Mouse (Mus musculus): ENCODE measurements around the gene Vmn2r111. TPM values are rescaled to one million over a fixed set of nuclear protein-coding genes. Genes with fewer than 3 reads are reported as not detected.
"Not testable (repeated sequence)": the region's sequence is repeated elsewhere in the genome, so short reads cannot be mapped to it uniquely, and the experiment has no call there.

Gene Vmn2r111
- polyA plus RNA-seq (2012; rRNA removed) (not detected in 2 replicates), polyA plus RNA-seq (2014; fragmentation: Nextera tagmentation; extraction: Ambion mirVana) (not detected in 2 replicates)

DNA sequence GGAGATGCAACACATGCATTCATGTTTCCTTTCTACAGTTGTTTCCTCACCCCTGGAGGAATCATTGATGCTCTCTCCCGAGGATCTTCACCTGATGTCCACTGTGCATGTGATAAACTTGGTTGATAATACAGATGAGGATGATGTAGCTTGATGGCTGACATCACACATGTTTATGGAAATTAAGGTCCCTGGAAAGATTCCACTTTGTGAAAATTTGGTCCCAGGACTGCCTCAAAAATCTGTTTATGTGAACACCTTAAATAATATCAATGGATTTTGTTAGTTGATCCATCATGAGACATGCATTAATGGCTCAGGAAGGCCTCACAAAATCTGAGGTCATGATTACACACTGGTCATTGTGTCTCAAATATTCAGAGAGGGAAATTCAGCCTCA is at the start of gene Vmn2r111:
Gene Vmn2r111, minus strand, starts transcription at position 101 of the 400 bp plus-strand sequence.
- not testable (repeated sequence) for DNase-seq (ENCODE audit: low read depth in 3 of 3, low spot score in 3 of 3)

DNA sequence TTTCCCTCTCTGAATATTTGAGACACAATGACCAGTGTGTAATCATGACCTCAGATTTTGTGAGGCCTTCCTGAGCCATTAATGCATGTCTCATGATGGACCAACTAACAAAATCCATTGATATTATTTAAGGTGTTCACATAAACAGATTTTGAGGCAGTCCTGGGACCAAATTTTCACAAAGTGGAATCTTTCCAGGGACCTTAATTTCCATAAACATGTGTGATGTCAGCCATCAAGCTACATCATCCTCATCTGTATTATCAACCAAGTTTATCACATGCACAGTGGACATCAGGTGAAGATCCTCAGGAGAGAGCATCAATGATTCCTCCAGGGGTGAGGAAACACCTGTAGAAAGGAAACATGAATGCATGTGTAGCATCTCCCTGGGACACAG is 27.4 kb upstream of the Vmn2r111 start, which contains the start of gene Vmn2r112:
Gene Vmn2r112, plus strand, starts transcription at position 301 of the 400 bp plus-strand sequence.
- DNase-seq (ENCODE audit: low read depth in 3 of 3, low spot score in 3 of 3); ATAC-seq (ENCODE audit: insufficient read depth); H3K27me3 ChIP-seq (ENCODE audit: control insufficient read depth, insufficient read depth, low read length): not testable (repeated sequence)

More for the DNA sequence above, at the start of gene Vmn2r111:
- H3K4me1 ChIP-seq (replicated peaks; ENCODE audit: control insufficient read depth in 2 of 2, insufficient read depth in 2 of 2, low read length in 1 of 2); H3K27me3 ChIP-seq (ENCODE audit: control insufficient read depth, insufficient read depth, low read length); H3K4me3 ChIP-seq (ENCODE audit: insufficient read depth in 1 of 2, low read depth in 2 of 2, low read length in 2 of 2); H3K9me3 ChIP-seq (ENCODE audit: control insufficient read depth, low read length); H3K36me3 ChIP-seq (replicated peaks; ENCODE audit: control insufficient read depth, insufficient read depth, low read depth); H3K9ac ChIP-seq (replicated peaks); H3K27ac ChIP-seq; H3K4me2 ChIP-seq (ENCODE audit: low read depth); ATAC-seq (ENCODE audit: insufficient read depth): not testable (repeated sequence)
- 28% methylated on average over 1 of the region's 1 CpGs for WGBS (ENCODE audit: insufficient replicate concordance)

DNA sequence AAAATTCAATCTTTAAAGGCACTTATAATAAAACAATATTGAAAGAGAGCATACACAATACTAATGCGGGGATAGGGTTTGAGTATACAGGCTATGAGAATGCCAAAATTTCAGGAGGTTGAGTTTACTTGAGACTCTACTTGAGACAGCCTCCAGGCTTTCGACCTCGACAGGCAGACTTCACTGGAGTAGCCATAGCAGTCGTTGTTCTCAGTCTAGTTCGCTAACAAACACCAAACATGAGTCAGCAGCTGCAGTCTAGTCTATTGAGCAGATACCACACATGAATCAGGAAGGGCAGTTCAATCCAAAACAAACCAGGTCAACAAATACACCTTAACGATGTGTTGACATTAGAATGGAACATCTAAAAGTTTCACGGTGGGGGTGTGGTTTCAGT is 52.8 kb downstream of the Vmn2r111 start:
- DNase-seq (ENCODE audit: low read depth in 3 of 3, low spot score in 3 of 3); H3K36me3 ChIP-seq (replicated peaks; ENCODE audit: control insufficient read depth, insufficient read depth, low read depth); ATAC-seq (ENCODE audit: insufficient read depth); H3K4me2 ChIP-seq (ENCODE audit: low read depth); H3K4me3 ChIP-seq (ENCODE audit: insufficient read depth in 1 of 2, low read depth in 2 of 2, low read length in 2 of 2); H3K27ac ChIP-seq; H3K9me3 ChIP-seq (ENCODE audit: control insufficient read depth, low read length); H3K4me1 ChIP-seq (replicated peaks; ENCODE audit: control insufficient read depth in 2 of 2, insufficient read depth in 2 of 2, low read length in 1 of 2); H3K27me3 ChIP-seq (ENCODE audit: control insufficient read depth, insufficient read depth, low read length); H3K9ac ChIP-seq (replicated peaks): not testable (repeated sequence)
- WGBS (ENCODE audit: insufficient replicate concordance) = 67% methylated on average over 7 of the region's 7 CpGs

More for the DNA sequence above, 27.4 kb upstream of the Vmn2r111 start, which contains the start of gene Vmn2r112:
- not testable (repeated sequence) for H3K9ac ChIP-seq (replicated peaks); H3K4me2 ChIP-seq (ENCODE audit: low read depth); H3K9me3 ChIP-seq (ENCODE audit: control insufficient read depth, low read length); H3K36me3 ChIP-seq (replicated peaks; ENCODE audit: control insufficient read depth, insufficient read depth, low read depth); H3K4me3 ChIP-seq (ENCODE audit: insufficient read depth in 1 of 2, low read depth in 2 of 2, low read length in 2 of 2); H3K27ac ChIP-seq; H3K4me1 ChIP-seq (replicated peaks; ENCODE audit: control insufficient read depth in 2 of 2, insufficient read depth in 2 of 2, low read length in 1 of 2)

DNA sequence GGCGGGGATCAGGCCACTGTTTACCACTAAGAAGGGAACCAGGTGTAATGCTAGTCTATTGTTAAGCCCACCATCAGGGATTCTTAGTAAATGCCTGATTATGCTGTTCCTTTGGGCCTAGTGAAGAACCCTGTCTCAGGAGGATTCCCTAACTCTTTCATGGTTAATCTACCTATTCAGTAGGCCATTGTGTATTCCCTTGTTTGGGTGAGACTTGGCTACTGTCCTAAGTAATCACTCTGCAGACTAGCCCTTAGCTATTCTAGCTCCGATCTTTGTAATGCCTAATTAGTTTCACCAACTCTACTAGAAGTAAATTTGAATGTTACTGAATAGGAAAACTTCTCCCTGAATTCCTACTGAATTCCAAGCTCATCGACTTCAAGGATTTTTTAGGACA is 53.2 kb downstream of the Vmn2r111 start:
- DNase-seq (ENCODE audit: low read depth in 3 of 3, low spot score in 3 of 3); H3K4me2 ChIP-seq (ENCODE audit: low read depth); H3K9me3 ChIP-seq (ENCODE audit: control insufficient read depth, low read length); H3K36me3 ChIP-seq (replicated peaks; ENCODE audit: control insufficient read depth, insufficient read depth, low read depth); H3K27ac ChIP-seq; H3K4me3 ChIP-seq (ENCODE audit: insufficient read depth in 1 of 2, low read depth in 2 of 2, low read length in 2 of 2); H3K27me3 ChIP-seq (ENCODE audit: control insufficient read depth, insufficient read depth, low read length); ATAC-seq (ENCODE audit: insufficient read depth); H3K9ac ChIP-seq (replicated peaks); H3K4me1 ChIP-seq (replicated peaks; ENCODE audit: control insufficient read depth in 2 of 2, insufficient read depth in 2 of 2, low read length in 1 of 2): not testable (repeated sequence)
- 58% methylated on average over 3 of the region's 3 CpGs for WGBS (ENCODE audit: insufficient replicate concordance)

DNA sequence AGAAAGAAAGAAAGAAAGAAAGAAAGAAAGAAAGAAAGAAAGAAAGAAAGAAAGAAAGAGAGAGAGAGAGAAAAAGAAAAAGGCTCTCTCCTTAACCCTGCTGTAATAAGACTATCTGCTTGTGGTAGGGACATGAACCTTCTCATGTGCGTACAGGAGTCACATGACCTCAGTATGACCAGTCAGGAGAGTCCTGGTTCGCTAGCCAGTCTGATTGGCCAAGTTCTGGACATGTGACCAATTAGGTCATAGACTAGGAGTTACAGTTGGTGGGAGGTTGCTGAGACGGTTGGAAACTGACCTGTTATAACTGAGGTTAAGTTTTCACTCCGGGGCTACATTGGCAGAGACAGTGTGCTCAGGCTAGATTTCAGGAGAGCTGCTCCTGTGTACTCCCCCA is 76.2 kb downstream of the Vmn2r111 start:
- ATAC-seq (ENCODE audit: insufficient read depth) = no peak

More for the DNA sequence above, 76.2 kb downstream of the Vmn2r111 start:
- Histone ChIP-seq H3K36me3 (replicated peaks; ENCODE audit: control insufficient read depth, insufficient read depth, low read depth) (no peaks in the 10 kb centered on the region), H3K27ac (no peak overlapping the region), H3K9ac (replicated peaks) (no peak overlapping the region), H3K27me3 (ENCODE audit: control insufficient read depth, insufficient read depth, low read length) (no peaks in the 10 kb centered on the region), H3K4me2 (ENCODE audit: low read depth) (no peak overlapping the region), H3K4me3 (ENCODE audit: insufficient read depth in 1 of 2, low read depth in 2 of 2, low read length in 2 of 2) (no peak overlapping the region), H3K4me1 (replicated peaks; ENCODE audit: control insufficient read depth in 2 of 2, insufficient read depth in 2 of 2, low read length in 1 of 2) (no peaks in the 10 kb centered on the region), H3K9me3 (ENCODE audit: control insufficient read depth, low read length) (no peaks in the 10 kb centered on the region)
- TF ChIP-seq CTCF (IDR thresholded peaks at IDR 0.05; ENCODE audit: low read depth) (no peak), EP300 (IDR thresholded peaks at IDR 0.05; ENCODE audit: low read depth) (no peak)
- WGBS (ENCODE audit: insufficient replicate concordance) = 50% methylated on average over 4 of the region's 4 CpGs
- DNase-seq (ENCODE audit: low read depth in 3 of 3, low spot score in 3 of 3) = no peak

Other genes starting within 250 kb of the Vmn2r111 start
- 1.4 and 2.7 TPM in 2 replicates for gene Zfp944, start 212.1 kb downstream of the Vmn2r111 start, polyA plus RNA-seq (2012; rRNA removed)
- gene Zfp944, start 212.1 kb downstream of the Vmn2r111 start, polyA plus RNA-seq (2014; fragmentation: Nextera tagmentation; extraction: Ambion mirVana) = 5.6 and 5.9 TPM in 2 replicates
- 0.64 and 1.3 TPM in 2 replicates for gene Zfp758, start 212.0 kb downstream of the Vmn2r111 start, polyA plus RNA-seq (2012; rRNA removed)
- 4.7 and 4.8 TPM in 2 replicates for gene Zfp758, start 212.0 kb downstream of the Vmn2r111 start, polyA plus RNA-seq (2014; fragmentation: Nextera tagmentation; extraction: Ambion mirVana)
- gene Zfp946, start 149.3 kb downstream of the Vmn2r111 start, polyA plus RNA-seq (2012; rRNA removed) = 0.67 and 1.5 TPM in 2 replicates
- 2.3 and 2.6 TPM in 2 replicates for gene Zfp946, start 149.3 kb downstream of the Vmn2r111 start, polyA plus RNA-seq (2014; fragmentation: Nextera tagmentation; extraction: Ambion mirVana)
- not detected in 2 replicates for gene Vmn2r112, start 27.5 kb upstream of the Vmn2r111 start, polyA plus RNA-seq (2012; rRNA removed)
- not detected in 2 replicates for gene Vmn2r112, start 27.5 kb upstream of the Vmn2r111 start, polyA plus RNA-seq (2014; fragmentation: Nextera tagmentation; extraction: Ambion mirVana)

Data from liver, embryonic 14.5 days (tissue).